Mouse (Mus musculus): Measurements from ENCODE around the gene Thada. TPM values are rescaled to one million over a fixed set of nuclear protein-coding genes. Genes with fewer than 3 reads are reported as not detected.

Gene Thada
- polyA plus RNA-seq, 2 experiments, result 2.0 to 2.5 TPM

GRCm38 (mm10) chr17:84510355-84510754 lies 44.4 kb upstream of the Thada start:
- DNase-seq (ENCODE audit: low read depth in 3 of 3, low spot score in 3 of 3) (no peak), ATAC-seq (ENCODE audit: insufficient read depth) (no peak)
- no peak overlapping the region for H3K4me3 ChIP-seq (ENCODE audit: insufficient read depth in 1 of 2, low read depth in 2 of 2, low read length in 2 of 2)
- H3K4me2 ChIP-seq (ENCODE audit: low read depth), result no peak overlapping the region
- peaks cover 0 to 2% of the 10 kb centered on the region in 2 experiments; a peak in 1 of 4 replicates for H3K4me1 ChIP-seq (replicated peaks; ENCODE audit: control insufficient read depth in 2 of 2, insufficient read depth in 2 of 2, low read length in 1 of 2)
- TF ChIP-seq CTCF (IDR thresholded peaks at IDR 0.05; ENCODE audit: low read depth) (no peak), EP300 (IDR thresholded peaks at IDR 0.05; ENCODE audit: low read depth) (no peak)
- no peak overlapping the region for H3K9ac ChIP-seq (replicated peaks)
- H3K36me3 ChIP-seq (replicated peaks; ENCODE audit: control insufficient read depth, insufficient read depth, low read depth), result no peaks in the 10 kb centered on the region
- no peaks in the 10 kb centered on the region for H3K9me3 ChIP-seq (ENCODE audit: control insufficient read depth, low read length)
- 47% methylated on average over 5 of the region's 5 CpGs for WGBS (ENCODE audit: insufficient replicate concordance)
- H3K27me3 ChIP-seq (ENCODE audit: control insufficient read depth, insufficient read depth, low read length), result peaks cover 25% of the 10 kb centered on the region
- no peak overlapping the region for H3K27ac ChIP-seq

DNA sequence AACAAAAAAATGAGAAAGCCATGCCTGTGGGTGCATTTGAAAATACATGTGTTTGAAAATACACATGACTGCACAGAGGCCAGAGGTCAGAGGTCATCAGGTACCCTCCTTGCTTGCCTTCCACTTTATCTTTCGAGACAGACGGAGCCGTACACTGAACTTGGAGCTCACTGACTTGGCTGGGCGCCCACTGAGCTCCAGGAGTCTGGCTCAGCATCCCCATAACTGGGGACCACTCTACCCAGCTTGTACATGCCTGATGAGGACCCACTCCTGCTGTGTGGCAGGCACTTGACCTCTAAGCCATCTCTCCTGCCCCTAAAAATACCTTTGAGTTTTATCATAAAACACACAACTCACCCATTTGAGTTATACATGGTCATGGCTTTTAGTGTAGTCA lies 43.2 kb upstream of the Thada start:
- Histone ChIP-seq H3K9ac (replicated peaks) (no peak overlapping the region), H3K27ac (no peak overlapping the region), H3K4me3 (ENCODE audit: insufficient read depth in 1 of 2, low read depth in 2 of 2, low read length in 2 of 2) (no peak overlapping the region), H3K4me1 (replicated peaks; ENCODE audit: control insufficient read depth in 2 of 2, insufficient read depth in 2 of 2, low read length in 1 of 2) (peaks cover 0 to 2% of the 10 kb centered on the region in 2 experiments; a peak in 1 of 4 replicates), H3K4me2 (ENCODE audit: low read depth) (no peak overlapping the region), H3K9me3 (ENCODE audit: control insufficient read depth, low read length) (no peaks in the 10 kb centered on the region), H3K27me3 (ENCODE audit: control insufficient read depth, insufficient read depth, low read length) (peaks cover 25% of the 10 kb centered on the region), H3K36me3 (replicated peaks; ENCODE audit: control insufficient read depth, insufficient read depth, low read depth) (no peaks in the 10 kb centered on the region)
- DNase-seq (ENCODE audit: low read depth in 3 of 3, low spot score in 3 of 3), result no peak
- ATAC-seq (ENCODE audit: insufficient read depth), result no peak
- no peak for TF ChIP-seq CTCF (IDR thresholded peaks at IDR 0.05; ENCODE audit: low read depth)
- TF ChIP-seq EP300 (IDR thresholded peaks at IDR 0.05; ENCODE audit: low read depth), result no peak
- 41% methylated on average over 4 of the region's 4 CpGs for WGBS (ENCODE audit: insufficient replicate concordance)

DNA sequence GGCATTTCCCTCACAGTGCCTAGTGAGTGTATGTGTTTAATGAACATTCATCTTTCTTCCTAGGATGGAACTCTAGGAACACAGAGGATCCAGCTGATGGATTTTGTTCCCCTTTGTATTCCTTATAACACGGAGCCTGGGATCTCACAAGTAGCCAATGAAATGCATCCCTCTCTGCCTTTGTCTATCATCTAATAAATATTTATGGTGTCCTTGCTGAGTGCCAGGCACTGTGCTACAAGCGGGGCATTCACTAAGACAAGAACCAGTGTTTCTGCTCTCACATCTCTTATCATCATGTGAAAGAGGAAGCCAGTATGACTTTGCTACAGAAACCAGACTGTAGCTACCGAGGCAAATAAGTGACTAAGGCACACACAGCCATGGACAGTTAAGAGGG lies 42.7 kb upstream of the Thada start:
- H3K4me3 ChIP-seq (ENCODE audit: insufficient read depth in 1 of 2, low read depth in 2 of 2, low read length in 2 of 2), result no peak overlapping the region
- DNase-seq (ENCODE audit: low read depth in 3 of 3, low spot score in 3 of 3), result no peak
- no peak overlapping the region for H3K9ac ChIP-seq (replicated peaks)
- peaks cover 25% of the 10 kb centered on the region for H3K27me3 ChIP-seq (ENCODE audit: control insufficient read depth, insufficient read depth, low read length)
- WGBS (ENCODE audit: insufficient replicate concordance), result 27% methylated on average over 3 of the region's 3 CpGs
- H3K27ac ChIP-seq, result no peak overlapping the region
- no peaks in the 10 kb centered on the region for H3K9me3 ChIP-seq (ENCODE audit: control insufficient read depth, low read length)
- H3K4me2 ChIP-seq (ENCODE audit: low read depth), result no peak overlapping the region
- no peak for ATAC-seq (ENCODE audit: insufficient read depth)
- no peaks in the 10 kb centered on the region for H3K36me3 ChIP-seq (replicated peaks; ENCODE audit: control insufficient read depth, insufficient read depth, low read depth)
- H3K4me1 ChIP-seq (replicated peaks; ENCODE audit: control insufficient read depth in 2 of 2, insufficient read depth in 2 of 2, low read length in 1 of 2), result peaks cover 0 to 2% of the 10 kb centered on the region in 2 experiments; a peak in 1 of 4 replicates
- TF ChIP-seq EP300 (IDR thresholded peaks at IDR 0.05; ENCODE audit: low read depth) (no peak), CTCF (IDR thresholded peaks at IDR 0.05; ENCODE audit: low read depth) (no peak)

- no peaks in the 10 kb centered on the region for H3K9me3 ChIP-seq (ENCODE audit: control insufficient read depth, low read length)
- WGBS (ENCODE audit: insufficient replicate concordance), result 41% methylated on average over 2 of the region's 2 CpGs
- no peak overlapping the region for H3K4me3 ChIP-seq (ENCODE audit: insufficient read depth in 1 of 2, low read depth in 2 of 2, low read length in 2 of 2)
- no peaks in the 10 kb centered on the region for H3K36me3 ChIP-seq (replicated peaks; ENCODE audit: control insufficient read depth, insufficient read depth, low read depth)
- H3K27ac ChIP-seq, result no peak overlapping the region
- H3K9ac ChIP-seq (replicated peaks), result no peak overlapping the region
- peaks cover 0 to 3% of the 10 kb centered on the region in 2 experiments; a peak in 1 of 4 replicates for H3K4me1 ChIP-seq (replicated peaks; ENCODE audit: control insufficient read depth in 2 of 2, insufficient read depth in 2 of 2, low read length in 1 of 2)
- H3K27me3 ChIP-seq (ENCODE audit: control insufficient read depth, insufficient read depth, low read length), result peaks cover 5% of the 10 kb centered on the region
- no peak for DNase-seq (ENCODE audit: low read depth in 3 of 3, low spot score in 3 of 3)
- ATAC-seq (ENCODE audit: insufficient read depth), result no peak
- TF ChIP-seq CTCF (IDR thresholded peaks at IDR 0.05; ENCODE audit: low read depth) (no peak), EP300 (IDR thresholded peaks at IDR 0.05; ENCODE audit: low read depth) (no peak)
- no peak overlapping the region for H3K4me2 ChIP-seq (ENCODE audit: low read depth)
Observed at GRCm38 (mm10) chr17:84505922-84506321, 39.9 kb upstream of the Thada start.

- Histone ChIP-seq H3K4me1 (replicated peaks; ENCODE audit: control insufficient read depth in 2 of 2, insufficient read depth in 2 of 2, low read length in 1 of 2) (0 out of 4 replicates have a peak, but pooled peaks cover 0 to 2% of the 10 kb centered on the region in 2 experiments), H3K4me3 (ENCODE audit: insufficient read depth in 1 of 2, low read depth in 2 of 2, low read length in 2 of 2) (no peak overlapping the region), H3K36me3 (replicated peaks; ENCODE audit: control insufficient read depth, insufficient read depth, low read depth) (no peaks in the 10 kb centered on the region), H3K27me3 (ENCODE audit: control insufficient read depth, insufficient read depth, low read length) (no peaks in the 10 kb centered on the region), H3K9ac (replicated peaks) (no peak overlapping the region), H3K4me2 (ENCODE audit: low read depth) (no peak overlapping the region), H3K27ac (no peak overlapping the region), H3K9me3 (ENCODE audit: control insufficient read depth, low read length) (no peaks in the 10 kb centered on the region)
- no peak for DNase-seq (ENCODE audit: low read depth in 3 of 3, low spot score in 3 of 3)
- WGBS (ENCODE audit: insufficient replicate concordance), result 56% methylated on average over 3 of the region's 3 CpGs
- no peak for ATAC-seq (ENCODE audit: insufficient read depth)
- TF ChIP-seq EP300 (IDR thresholded peaks at IDR 0.05; ENCODE audit: low read depth), result no peak
- no peak for TF ChIP-seq CTCF (IDR thresholded peaks at IDR 0.05; ENCODE audit: low read depth)
Observed at GRCm38 (mm10) chr17:84502341-84502740, 36.3 kb upstream of the Thada start.
